12 mouse cellular contexts compared by ENCODE assay signal in genomic region chr2:113398872-113399271, GRCm38 (mm10).
DNase-seq lines count a peak whose midpoint lies in the region; ATAC-seq and TF ChIP-seq lines count a peak whose summit lies in the region.
"Had no signal": no experiment of that assay in that cellular context is flagged by ENCODE, and none has a peak within 500 bp of the region (broad histone marks: within the 10 kb centered on the region; RNA-seq: fewer than 3 reads in every experiment).

No protein-coding gene starts in this region.

- TF ChIP-seq CTCF in layer of hippocampus, adult 2 months (conservative IDR thresholded peaks at IDR 0.05), result peak; percentile 71

- no peaks in the 10 kb centered on the region for H3K36me3 ChIP-seq in embryonic facial prominence, embryonic 10.5 days (replicated peaks)
- H3K36me3 ChIP-seq: heart, embryonic 10.5 days; limb, embryonic 12.5 days had no signal

- no peak overlapping the region for H3K4me3 ChIP-seq in layer of hippocampus, adult 2 months
- no peak overlapping the region for H3K4me3 ChIP-seq in embryonic facial prominence, embryonic 10.5 days
- H3K4me3 ChIP-seq: heart, embryonic 10.5 days; limb, embryonic 12.5 days; megakaryocyte, embryonic 14.5 days had no signal

- H3K9me3 ChIP-seq in embryonic facial prominence, embryonic 10.5 days, result no peaks in the 10 kb centered on the region
- H3K9me3 ChIP-seq: heart, embryonic 10.5 days; limb, embryonic 12.5 days; megakaryocyte, embryonic 14.5 days had no signal

- H3K27me3 ChIP-seq in embryonic facial prominence, embryonic 10.5 days (replicated peaks; ENCODE audit: low read depth, poor library complexity, severe bottlenecking), result no peaks in the 10 kb centered on the region
- H3K27me3 ChIP-seq: limb, embryonic 12.5 days; megakaryocyte, embryonic 14.5 days had no signal

- H3K27ac ChIP-seq in layer of hippocampus, adult 2 months, result no peak overlapping the region
- H3K27ac ChIP-seq in embryonic facial prominence, embryonic 10.5 days (replicated peaks), result no peak overlapping the region

- WGBS in embryonic facial prominence, embryonic 10.5 days, result 87% methylated on average over 7 of the region's 7 CpGs

- no peak for DNase-seq in frontal cortex, postnatal 25 days (ENCODE audit: low spot score in 2 of 2)
- no peak for DNase-seq in layer of hippocampus, adult 2 months (ENCODE audit: low spot score in 2 of 2)
- DNase-seq in layer of hippocampus, postnatal 36 days, result no peak
- peak; percentile 11 for DNase-seq in 416B (ENCODE audit: low read depth)
- no peak for DNase-seq in cerebellum, adult 9-10 months
- DNase-seq in embryonic facial prominence, embryonic 10.5 days (ENCODE audit: low spot score), result no peak
- DNase-seq: gastrocnemius, postnatal 10 days had no signal

- ATAC-seq in frontal cortex, adult (ENCODE audit: low TSS enrichment), result peak; percentile 53
- peak; percentile 56 for ATAC-seq in common myeloid progenitor, adult 5-6 weeks (replicated peaks; ENCODE audit: low read depth, poor library complexity, severe bottlenecking)

- H3K4me1 ChIP-seq in embryonic facial prominence, embryonic 10.5 days, result no peaks in the 10 kb centered on the region; the same call in 1 of the 2 replicates
- H3K4me1 ChIP-seq: heart, embryonic 10.5 days had no signal
